In the genomic region with DNA sequence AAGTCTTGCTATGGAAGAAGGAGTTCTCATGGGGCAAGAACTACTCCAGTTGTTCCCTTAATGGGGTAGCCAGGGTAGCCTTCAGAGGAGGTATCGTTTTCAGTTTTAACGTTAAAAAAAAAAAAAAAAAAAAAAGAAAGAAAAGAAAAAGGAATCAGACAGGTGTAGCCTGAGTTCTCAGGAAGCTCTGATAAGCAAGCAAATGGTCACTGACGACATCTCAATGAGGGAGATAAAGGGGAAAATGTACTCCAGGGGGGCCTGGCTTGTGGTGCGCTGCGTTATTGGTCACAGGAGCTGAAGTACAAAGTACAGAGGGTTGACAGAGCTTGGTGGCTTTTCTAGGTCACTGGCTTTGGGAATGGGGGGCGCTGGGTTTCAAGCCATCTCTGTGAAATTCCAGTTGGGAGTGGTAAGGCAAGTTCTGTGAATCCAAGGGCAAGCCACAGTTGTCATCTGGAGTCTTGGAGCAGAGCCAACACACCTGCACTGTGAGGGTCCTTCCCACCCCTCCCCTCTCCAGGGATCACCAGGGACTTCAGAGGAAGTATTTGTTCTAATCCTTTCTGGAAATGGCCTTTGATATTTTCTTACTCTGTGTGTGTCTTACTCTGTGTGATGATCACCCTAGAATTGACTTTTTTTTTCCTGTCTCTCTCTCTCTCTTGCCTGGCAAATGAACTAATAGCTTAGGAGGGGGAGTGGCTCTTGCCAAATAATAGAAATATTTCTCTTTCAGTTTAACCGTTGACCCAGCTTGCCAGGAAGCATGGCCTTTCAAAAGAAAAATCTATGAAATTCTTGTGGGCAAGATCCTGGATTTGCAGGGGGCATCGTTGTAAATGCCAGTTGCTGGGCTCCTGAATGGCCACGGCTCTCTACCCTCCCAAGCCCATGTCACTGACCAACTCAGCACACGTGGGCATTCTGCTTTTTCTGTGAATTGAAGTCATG, we compare ENCODE assay signal across 9 mouse cellular contexts.
DNase-seq lines count a peak whose midpoint lies in the region; ATAC-seq and TF ChIP-seq lines count a peak whose summit lies in the region.
"Had no signal": no experiment of that assay in that cellular context is flagged by ENCODE, and none has a peak within 500 bp of the region (broad histone marks: within the 10 kb centered on the region; RNA-seq: fewer than 3 reads in every experiment).

No protein-coding gene starts in this region.

- WGBS in embryonic facial prominence, embryonic 15.5 days = 57% methylated on average over 10 of the region's 10 CpGs
- whole genome bisulfite sequencing in limb, embryonic 14.5 days = 50% methylated on average over 10 of the region's 10 CpGs

- peak; percentile 20 for DNase-seq in adrenal gland, postnatal 10 days
- DNase-seq in adrenal gland, postnatal 4 days (ENCODE audit: low spot score in 2 of 2) = no peak
- peak; percentile 12 for DNase-seq in left cerebral cortex, postnatal 4 days
- no peak for DNase-seq in left cerebral cortex, adult 9 months (ENCODE audit: low spot score in 2 of 2)
- DNase-seq in limb, embryonic 14.5 days (ENCODE audit: low spot score) = peak; percentile 60
- DNase-seq in spleen, postnatal 4 days (ENCODE audit: low spot score in 2 of 2) = no peak

- H3K36me3 ChIP-seq in embryonic facial prominence, embryonic 15.5 days = no peaks in the 10 kb centered on the region
- H3K36me3 ChIP-seq in limb, embryonic 14.5 days (ENCODE audit: control insufficient read depth, insufficient read depth, low read length) = no peaks in the 10 kb centered on the region
- H3K36me3 ChIP-seq: neural tube, embryonic 12.5 days had no signal

- intact Hi-C loops in left cerebral cortex, postnatal 4 days (cut with DNase I) = no loop called here

- H3K27me3 ChIP-seq in embryonic facial prominence, embryonic 15.5 days = no peaks in the 10 kb centered on the region
- H3K27me3 ChIP-seq in limb, embryonic 14.5 days (ENCODE audit: control insufficient read depth, insufficient read depth, low read length) = no peaks in the 10 kb centered on the region
- H3K27me3 ChIP-seq: neural tube, embryonic 12.5 days had no signal

- no peak overlapping the region for H3K4me2 ChIP-seq in embryonic facial prominence, embryonic 15.5 days (replicated peaks)
- no peak overlapping the region for H3K4me2 ChIP-seq in limb, embryonic 14.5 days (replicated peaks; ENCODE audit: low read depth, low read length, severe bottlenecking)
- H3K4me2 ChIP-seq: neural tube, embryonic 12.5 days had no signal

- H3K9me3 ChIP-seq in embryonic facial prominence, embryonic 15.5 days (replicated peaks) = no peaks in the 10 kb centered on the region
- H3K9me3 ChIP-seq in limb, embryonic 14.5 days (ENCODE audit: control insufficient read depth, low read length) = no peaks in the 10 kb centered on the region
- H3K9me3 ChIP-seq: neural tube, embryonic 12.5 days had no signal

- H3K4me1 ChIP-seq in embryonic facial prominence, embryonic 15.5 days = peaks cover 20% of the 10 kb centered on the region
- H3K4me1 ChIP-seq in limb, embryonic 14.5 days (ENCODE audit: control insufficient read depth, insufficient read depth, low read length) = peaks cover 40% of the 10 kb centered on the region

- no peak overlapping the region for H3K4me3 ChIP-seq in embryonic facial prominence, embryonic 15.5 days (replicated peaks)
- no peak overlapping the region for H3K4me3 ChIP-seq in limb, embryonic 14.5 days (replicated peaks; ENCODE audit: low read length)
- H3K4me3 ChIP-seq: neural tube, embryonic 12.5 days had no signal

- no peak for ATAC-seq in embryonic facial prominence, embryonic 15.5 days (ENCODE audit: insufficient number of reproducible peaks, low FRiP score, low TSS enrichment, low read depth)
- no peak for ATAC-seq in limb, embryonic 14.5 days (ENCODE audit: low FRiP score, low read depth)
- ATAC-seq in monocyte, adult 5-6 weeks (replicated peaks; ENCODE audit: insufficient number of reproducible peaks, low FRiP score, low TSS enrichment, poor library complexity, severe bottlenecking) = no peak

- no peak overlapping the region for H3K9ac ChIP-seq in embryonic facial prominence, embryonic 15.5 days
- H3K9ac ChIP-seq in limb, embryonic 14.5 days (ENCODE audit: low read depth, low read length, severe bottlenecking) = no peak overlapping the region
- H3K9ac ChIP-seq: neural tube, embryonic 12.5 days had no signal

- peak overlapping the region; percentile 68; the same call in 1 of the 2 replicates for H3K27ac ChIP-seq in embryonic facial prominence, embryonic 15.5 days (replicated peaks)
- peak overlapping the region; percentile 63; the same call in 1 of the 2 replicates for H3K27ac ChIP-seq in limb, embryonic 14.5 days (replicated peaks; ENCODE audit: low read depth, low read length)
- H3K27ac ChIP-seq: neural tube, embryonic 12.5 days had no signal

- TF ChIP-seq POLR2A in limb, embryonic 14.5 days (IDR thresholded peaks at IDR 0.05; ENCODE audit: borderline replicate concordance, extremely low read depth, insufficient read depth, insufficient read length) = no peak

Comparison
In these comparisons a context has a peak if more than half of its experiments do, and no peak if none do; other contexts are left out.
1. DNase-seq: peak in adrenal gland, postnatal 10 days (single experiment), left cerebral cortex, postnatal 4 days (single experiment) and limb, embryonic 14.5 days (single experiment); none in adrenal gland, postnatal 4 days (0 of 2), left cerebral cortex, adult 9 months (0 of 2) and spleen, postnatal 4 days (0 of 2).